Mouse (Mus musculus) liver, embryonic 14.5 days (tissue): Measurements from ENCODE around the gene Dgat2. TPM values are rescaled to one million over a fixed set of nuclear protein-coding genes. Genes with fewer than 3 reads are reported as not detected.

Experiments
- ATAC-seq: fragments of 200-750 bp; cut with Nextera tagmentation; 2 replicates; pipeline ENCODE4 v1.8.0; 2017; ENCODE audit warnings: moderate number of reproducible peaks, mild to moderate bottlenecking, moderate library complexity; ENCODE audit not compliant: insufficient read depth
- DNase-seq, 3 experiments: peaks; one replicate each; pipeline ENCODE4 v3.0.0-alpha.2; 2012 to 2013; ENCODE audit warnings: low read depth in 3 of 3, low spot score in 3 of 3
- H3K27ac ChIP-seq: fragments of 300-500 bp; sonication (generic); 2 replicates; pipeline ENCODE4 v1.5.1; 2014; ENCODE audit warnings: moderate library complexity, mild to moderate bottlenecking, control low read depth, inconsistent platforms
- H3K27me3 ChIP-seq: fragments of 300-500 bp; sonication (generic); 2 replicates; pipeline ENCODE4 v1.6.1; 2014; ENCODE audit warnings: mild to moderate bottlenecking, low read length, moderate library complexity; ENCODE audit not compliant: control insufficient read depth, insufficient read depth
- H3K36me3 ChIP-seq: fragments of 300-500 bp; sonication (generic); replicated peaks from 2 replicates; pipeline ENCODE4 v1.6.1; 2014; ENCODE audit warnings: low read depth; ENCODE audit not compliant: control insufficient read depth, insufficient read depth
- H3K4me1 ChIP-seq, 2 experiments: fragments of 200-500 bp in 1 of 2; fragments of 300-500 bp in 1 of 2; sonication (generic) in 1 of 2; replicated peaks; 2 replicates each; pipeline ENCODE4 v1.6.1; 2012 to 2014; ENCODE audit warnings: antibody characterized with exemption in 1 of 2, inconsistent platforms in 1 of 2, low read length in 1 of 2; ENCODE audit not compliant: control insufficient read depth in 2 of 2, insufficient read depth in 2 of 2
- H3K4me2 ChIP-seq: fragments of 300-500 bp; sonication (generic); 2 replicates; pipeline ENCODE4 v1.6.1; 2014; ENCODE audit warnings: low read depth, mild to moderate bottlenecking, control low read depth, moderate library complexity
- H3K4me3 ChIP-seq, 2 experiments: fragments of 200-500 bp in 1 of 2; fragments of 300-500 bp in 1 of 2; sonication (generic) in 1 of 2; 2 replicates each; pipeline ENCODE4 v1.5.1; 2012 to 2014; ENCODE audit warnings: low read depth in 2 of 2, low read length in 2 of 2, mild to moderate bottlenecking in 2 of 2, control low read depth in 1 of 2, inconsistent platforms in 1 of 2, moderate library complexity in 1 of 2; ENCODE audit not compliant: insufficient read depth in 1 of 2
- H3K9ac ChIP-seq: fragments of 300-500 bp; sonication (generic); replicated peaks from 2 replicates; pipeline ENCODE4 v1.6.1; 2014; ENCODE audit warnings: mild to moderate bottlenecking, control low read depth, moderate library complexity
- H3K9me3 ChIP-seq: fragments of 300-500 bp; sonication (generic); 2 replicates; pipeline ENCODE4 v1.6.1; 2016; ENCODE audit warnings: low read length, mixed read lengths; ENCODE audit not compliant: control insufficient read depth
- CTCF ChIP-seq: IDR thresholded peaks from 2 replicates; pipeline ENCODE4 v1.5.1; 2016; ENCODE audit warnings: antibody characterized with exemption, low read depth, control low read depth
- EP300 ChIP-seq: IDR thresholded peaks from 2 replicates; pipeline ENCODE4 v1.6.1; 2016; ENCODE audit warnings: antibody characterized with exemption, low read depth
- WGBS: fragments of 180-500 bp; shearing (Covaris S2); extraction: QIAGEN DNeasy Blood & Tissue Kit; methylation state at CpG from one replicate; pipeline ENCODE4 v1.1.7; 2014; ENCODE audit not compliant: insufficient replicate concordance; 5-methylcytosine and 5-hydroxymethylcytosine counted together
- polyA plus RNA-seq, 2 experiments: library from polyadenylated mRNA; depleted of rRNA in 1 of 2; stranded (reverse) in 1 of 2; unstranded in 1 of 2; fragments of >200 nt; fragmentation: Nextera tagmentation in 1 of 2; extraction: Ambion mirVana in 1 of 2; gene quantifications; 2 replicates each; pipeline versions ENCODE4 v1.2.1 to v1.2.3; 2012 to 2014

The Dgat2 gene
- polyA plus RNA-seq, 2 experiments: 44.0 to 66.8 TPM

GRCm38 (mm10) chr7:99149017-99149416 lies 33.5 kb downstream of the Dgat2 start:
- Histone ChIP-seq H3K36me3 (no peaks in the 10 kb centered on the region), H3K4me3 (no peak overlapping the region), H3K27me3 (no peaks in the 10 kb centered on the region), H3K4me1 (peaks cover 0 to 5% of the 10 kb centered on the region in 2 experiments; a peak in 2 of 4 replicates), H3K27ac (no peak overlapping the region), H3K9ac (no peak overlapping the region), H3K4me2 (no peak overlapping the region), H3K9me3 (no peaks in the 10 kb centered on the region)
- TF ChIP-seq EP300 (no peak), CTCF (no peak)
- DNase-seq: no peak
- no peak for ATAC-seq
- WGBS: 10% methylated on average over 1 of the region's 1 CpGs

- no peak for TF ChIP-seq CTCF
- TF ChIP-seq EP300: no peak
- 71% methylated on average over 7 of the region's 7 CpGs for WGBS
- no peaks in the 10 kb centered on the region for H3K36me3 ChIP-seq
- H3K9ac ChIP-seq: no peak overlapping the region
- H3K9me3 ChIP-seq: no peaks in the 10 kb centered on the region
- H3K4me3 ChIP-seq: no peak overlapping the region
- H3K27me3 ChIP-seq: no peaks in the 10 kb centered on the region
- no peak overlapping the region for H3K27ac ChIP-seq
- H3K4me1 ChIP-seq: peaks cover 0 to 5% of the 10 kb centered on the region in 2 experiments; a peak in 2 of 4 replicates
- DNase-seq (no peak), ATAC-seq (no peak)
- no peak overlapping the region for H3K4me2 ChIP-seq
These were observed 35.0 kb downstream of the Dgat2 start for GRCm38 (mm10) chr7:99147494-99147893.

GRCm38 (mm10) chr7:99146906-99147305 lies 35.6 kb downstream of the Dgat2 start:
- peaks cover 2 to 7% of the 10 kb centered on the region in 2 experiments for H3K4me1 ChIP-seq
- no peak overlapping the region for H3K27ac ChIP-seq
- no peak overlapping the region for H3K4me2 ChIP-seq
- no peak overlapping the region for H3K4me3 ChIP-seq
- H3K36me3 ChIP-seq: no peaks in the 10 kb centered on the region
- TF ChIP-seq CTCF (no peak), EP300 (no peak)
- ATAC-seq: no peak
- DNase-seq: no peak
- no peaks in the 10 kb centered on the region for H3K9me3 ChIP-seq
- no peak overlapping the region for H3K9ac ChIP-seq
- no peaks in the 10 kb centered on the region for H3K27me3 ChIP-seq
- 30% methylated on average over 7 of the region's 7 CpGs for WGBS

GRCm38 (mm10) chr7:99146011-99146410 lies 36.5 kb downstream of the Dgat2 start:
- TF ChIP-seq CTCF (no peak), EP300 (no peak)
- Histone ChIP-seq H3K9ac (no peak overlapping the region), H3K4me2 (no peak overlapping the region), H3K27ac (no peak overlapping the region), H3K36me3 (no peaks in the 10 kb centered on the region), H3K4me1 (peaks cover 5 to 11% of the 10 kb centered on the region in 2 experiments), H3K9me3 (no peaks in the 10 kb centered on the region), H3K4me3 (no peak overlapping the region), H3K27me3 (no peaks in the 10 kb centered on the region)
- 23% methylated on average over 7 of the region's 7 CpGs for WGBS
- ATAC-seq (no peak), DNase-seq (no peak)

GRCm38 (mm10) chr7:99144616-99145015 lies 37.9 kb downstream of the Dgat2 start:
- Histone ChIP-seq H3K9ac (no peak overlapping the region), H3K27ac (no peak overlapping the region), H3K4me2 (no peak overlapping the region), H3K36me3 (no peaks in the 10 kb centered on the region), H3K4me1 (peaks cover 10 to 16% of the 10 kb centered on the region in 2 experiments), H3K4me3 (no peak overlapping the region), H3K27me3 (no peaks in the 10 kb centered on the region), H3K9me3 (no peaks in the 10 kb centered on the region)
- ATAC-seq (no peak), DNase-seq (no peak)
- WGBS: 58% methylated on average over 11 of the region's 11 CpGs
- no peak for TF ChIP-seq CTCF
- TF ChIP-seq EP300: no peak
